Mouse (Mus musculus) heart, adult 2 months (tissue): ENCODE measurements at regions not wholly inside any gene's neighbourhood (a gene's known extent, or its start where the extent isn't known, plus 50 kb on each side); places are given as distances from the start of the nearest gene placed in this dataset.

Source experiments
- DNase-seq, 2 experiments: peaks; one replicate each; pipeline ENCODE4 v3.0.0; 2021
- H3K27ac ChIP-seq: fragments of 200-600 bp; 2 replicates; pipeline ENCODE4 v1.8.1; 2022
- H3K27me3 ChIP-seq: fragments of 200-500 bp; 2 replicates; pipeline ENCODE4 v1.6.1; 2012; ENCODE audit warnings: mild to moderate bottlenecking, low read length, inconsistent platforms, mixed read lengths; ENCODE audit not compliant: control insufficient read depth, insufficient read depth
- H3K36me3 ChIP-seq: fragments of 200-500 bp; 2 replicates; pipeline ENCODE4 v1.6.1; 2012; ENCODE audit warnings: low read length, inconsistent platforms; ENCODE audit not compliant: control insufficient read depth, insufficient read depth
- H3K4me1 ChIP-seq: fragments of 200-500 bp; 2 replicates; pipeline ENCODE4 v1.6.1; 2011; ENCODE audit warnings: low read length; ENCODE audit not compliant: control insufficient read depth, insufficient read depth
- H3K4me3 ChIP-seq: fragments of 200-600 bp; 2 replicates; pipeline ENCODE4 v1.8.1; 2022
- H3K79me2 ChIP-seq: fragments of 200-500 bp; replicated peaks from 2 replicates; pipeline ENCODE4 v1.6.1; 2012; ENCODE audit warnings: mild to moderate bottlenecking, inconsistent platforms, low read length, moderate library complexity, mixed read lengths; ENCODE audit not compliant: control insufficient read depth, insufficient read depth
- H3K9ac ChIP-seq: fragments of 200-500 bp; 2 replicates; pipeline ENCODE4 v1.6.1; 2012; ENCODE audit warnings: low read depth, mild to moderate bottlenecking, control low read depth, inconsistent platforms, low read length, mixed read lengths
- CTCF ChIP-seq: fragments of 200-600 bp; IDR thresholded peaks from 2 replicates; pipeline ENCODE4 v1.8.1; 2022; ENCODE audit warnings: antibody characterized with exemption, mild to moderate bottlenecking, moderate library complexity
- EP300 ChIP-seq: fragments of 200-500 bp; IDR thresholded peaks from 2 replicates; pipeline ENCODE4 v1.6.1; 2011; ENCODE audit warnings: low read depth, low read length, control low read depth; ENCODE audit not compliant: insufficient read depth
- POLR2A ChIP-seq: fragments of 200-500 bp; IDR thresholded peaks from 2 replicates; pipeline ENCODE4 v1.6.1; 2011; ENCODE audit warnings: mild to moderate bottlenecking, low read depth, low read length, control low read depth; ENCODE audit not compliant: insufficient read depth
- WGBS: fragments of 180-500 bp; shearing (Covaris S2); methylation state at CpG from one replicate; pipeline ENCODE4 v1.1.7; 2018; 5-methylcytosine and 5-hydroxymethylcytosine counted together
- intact Hi-C: fragments of 180-260 bp; cut with DNase I; formaldehyde crosslinking; loops from one replicate; pipeline ENCODE4 v1.15.1; 2025

- Histone ChIP-seq H3K36me3 (no peaks in the 10 kb centered on the region), H3K4me3 (no peak overlapping the region), H3K27me3 (no peaks in the 10 kb centered on the region), H3K27ac (no peak overlapping the region), H3K4me1 (no peaks in the 10 kb centered on the region), H3K9ac (no peak overlapping the region), H3K79me2 (no peaks in the 10 kb centered on the region)
- WGBS: 89% methylated on average over 5 of the region's 5 CpGs
- intact Hi-C loops: no loop called here
- no peak for TF ChIP-seq CTCF
- DNase-seq: no peak
Observed at GRCm38 (mm10) chr1:151263372-151263771, 53.4 kb downstream of the Gm47996 start.

GRCm38 (mm10) chr1:151263830-151264229, 53.9 kb downstream of the Gm47996 start:
- no peaks in the 10 kb centered on the region for H3K27me3 ChIP-seq
- intact Hi-C loops: no loop called here
- no peaks in the 10 kb centered on the region for H3K79me2 ChIP-seq
- H3K27ac ChIP-seq: no peak overlapping the region
- TF ChIP-seq POLR2A (no peak), EP300 (no peak), CTCF (no peak)
- no peaks in the 10 kb centered on the region for H3K36me3 ChIP-seq
- 91% methylated on average over 2 of the region's 2 CpGs for WGBS
- no peak for DNase-seq
- H3K4me1 ChIP-seq: no peaks in the 10 kb centered on the region
- H3K4me3 ChIP-seq: no peak overlapping the region
- H3K9ac ChIP-seq: no peak overlapping the region

GRCm38 (mm10) chr1:151264789-151265188, 54.9 kb downstream of the Gm47996 start:
- intact Hi-C loops: no loop called here

GRCm38 (mm10) chr1:151265590-151265989, 55.7 kb downstream of the Gm47996 start:
- Histone ChIP-seq H3K79me2 (no peaks in the 10 kb centered on the region), H3K27ac (no peak overlapping the region), H3K4me3 (no peak overlapping the region), H3K27me3 (no peaks in the 10 kb centered on the region), H3K9ac (no peak overlapping the region), H3K4me1 (no peaks in the 10 kb centered on the region), H3K36me3 (no peaks in the 10 kb centered on the region; the same call in 1 of the 2 replicates)
- DNase-seq: no peak
- no peak for TF ChIP-seq EP300
- TF ChIP-seq POLR2A: no peak
- no peak for TF ChIP-seq CTCF
- 62% methylated on average over 5 of the region's 5 CpGs for WGBS
- intact Hi-C loops: no loop called here

More at GRCm38 (mm10) chr1:151264789-151265188, 54.9 kb downstream of the Gm47996 start:
- Histone ChIP-seq H3K79me2 (no peaks in the 10 kb centered on the region), H3K36me3 (no peaks in the 10 kb centered on the region), H3K4me1 (no peaks in the 10 kb centered on the region), H3K9ac (no peak overlapping the region), H3K27me3 (no peaks in the 10 kb centered on the region), H3K4me3 (no peak overlapping the region), H3K27ac (no peak overlapping the region)
- DNase-seq: no peak
- WGBS: 87% methylated on average over 6 of the region's 6 CpGs
- TF ChIP-seq POLR2A (no peak), EP300 (no peak), CTCF (no peak)

- no peak overlapping the region for H3K27ac ChIP-seq
- intact Hi-C loops: no loop called here
- H3K79me2 ChIP-seq: no peaks in the 10 kb centered on the region
- H3K4me1 ChIP-seq: peaks cover 2% of the 10 kb centered on the region
- H3K9ac ChIP-seq: no peak overlapping the region
- no peaks in the 10 kb centered on the region; the same call in 1 of the 2 replicates for H3K36me3 ChIP-seq
- 86% methylated on average over 4 of the region's 4 CpGs for WGBS
- no peak for DNase-seq
- no peaks in the 10 kb centered on the region for H3K27me3 ChIP-seq
- no peak for TF ChIP-seq CTCF
- no peak for TF ChIP-seq POLR2A
- no peak for TF ChIP-seq EP300
- H3K4me3 ChIP-seq: no peak overlapping the region
Observed at GRCm38 (mm10) chr1:151266703-151267102, 56.8 kb downstream of the Gm47996 start.

- TF ChIP-seq EP300 (no peak), POLR2A (no peak), CTCF (no peak)
- Histone ChIP-seq H3K36me3 (no peaks in the 10 kb centered on the region; the same call in 1 of the 2 replicates), H3K9ac (no peak overlapping the region; the same call in 1 of the 2 replicates), H3K27ac (no peak overlapping the region; the same call in 1 of the 2 replicates), H3K4me1 (peaks cover 2% of the 10 kb centered on the region), H3K27me3 (no peaks in the 10 kb centered on the region), H3K4me3 (no peak overlapping the region), H3K79me2 (no peaks in the 10 kb centered on the region)
- 30% methylated on average over 8 of the region's 8 CpGs for WGBS
- intact Hi-C loops: no loop called here
- peak in 1 of 2 experiments; percentile 9 for DNase-seq
Observed at GRCm38 (mm10) chr1:151270691-151271090, 60.8 kb downstream of the Gm47996 start.

GRCm38 (mm10) chr1:151274306-151274705, 64.4 kb downstream of the Gm47996 start:
- intact Hi-C loops: no loop called here
- WGBS: 86% methylated on average over 4 of the region's 4 CpGs
- H3K4me3 ChIP-seq: no peak overlapping the region
- H3K27me3 ChIP-seq: no peaks in the 10 kb centered on the region
- H3K9ac ChIP-seq: no peak overlapping the region
- TF ChIP-seq CTCF: no peak
- no peaks in the 10 kb centered on the region for H3K79me2 ChIP-seq
- no peaks in the 10 kb centered on the region; the same call in 1 of the 2 replicates for H3K36me3 ChIP-seq
- DNase-seq: no peak
- H3K27ac ChIP-seq: no peak overlapping the region
- peaks cover 2% of the 10 kb centered on the region for H3K4me1 ChIP-seq
